Mouse (Mus musculus) lung, postnatal 0 days (tissue): Measurements from ENCODE around the gene Cask.

Experiments used
- CTCF ChIP-seq: IDR thresholded peaks from 2 replicates; pipeline ENCODE4 v1.5.1; 2016; ENCODE audit warnings: antibody characterized with exemption, mild to moderate bottlenecking
- EP300 ChIP-seq: IDR thresholded peaks from 2 replicates; pipeline ENCODE4 v1.6.1; 2016; ENCODE audit warnings: antibody characterized with exemption, mild to moderate bottlenecking, control low read depth

GRCm38 (mm10) chrX:13607752-13608151 is 243.4 kb downstream of the Cask start:
- TF ChIP-seq EP300 (no peak), CTCF (no peak)
